Mouse (Mus musculus): ENCODE measurements at regions not wholly inside any gene's neighbourhood (a gene's known extent, or its start where the extent isn't known, plus 50 kb on each side); places are given as distances from the start of the nearest gene placed in this dataset.
A peak's percentile ranks its signal among the peaks of the same experiment; 100 is the strongest.

GRCm38 (mm10) chr9:24833766-24834165 lies 59.7 kb upstream of the Tbx20 start:
- no peak for DNase-seq (ENCODE audit: low spot score)

GRCm38 (mm10) chr9:24848210-24848609 lies 74.1 kb upstream of the Tbx20 start:
- no peak for DNase-seq (ENCODE audit: low spot score)

GRCm38 (mm10) chr9:24859459-24859858 lies 85.4 kb upstream of the Tbx20 start:
- no peak for DNase-seq (ENCODE audit: low spot score)

- no peak for DNase-seq (ENCODE audit: low spot score)
These were observed 92.5 kb upstream of the Tbx20 start for GRCm38 (mm10) chr9:24866390-24867173.

- no peak for DNase-seq (ENCODE audit: low spot score)
These were observed 94.6 kb upstream of the Tbx20 start for GRCm38 (mm10) chr9:24868746-24869145.

- DNase-seq (ENCODE audit: low spot score) = no peak
These were observed 100.5 kb upstream of the Tbx20 start for GRCm38 (mm10) chr9:24874434-24875143.

- no peak for DNase-seq (ENCODE audit: low spot score)
These were observed 104.5 kb upstream of the Tbx20 start for GRCm38 (mm10) chr9:24878384-24879174.

GRCm38 (mm10) chr9:24879662-24880061 lies 105.6 kb upstream of the Tbx20 start:
- DNase-seq (ENCODE audit: low spot score) = no peak

- DNase-seq (ENCODE audit: low spot score) = no peak
These were observed 109.9 kb upstream of the Tbx20 start for GRCm38 (mm10) chr9:24884011-24884410.

GRCm38 (mm10) chr9:24888282-24888681 lies 114.2 kb upstream of the Tbx20 start:
- no peak for DNase-seq (ENCODE audit: low spot score)

- peak; percentile 51 for DNase-seq (ENCODE audit: low spot score)
These were observed 122.6 kb upstream of the Tbx20 start for GRCm38 (mm10) chr9:24896498-24897261.

GRCm38 (mm10) chr9:24899206-24899928 lies 125.3 kb upstream of the Tbx20 start:
- DNase-seq (ENCODE audit: low spot score) = no peak

- DNase-seq (ENCODE audit: low spot score) = no peak
These were observed 129.6 kb upstream of the Tbx20 start for GRCm38 (mm10) chr9:24903706-24904105.

- DNase-seq (ENCODE audit: low spot score) = no peak
These were observed 135.2 kb upstream of the Tbx20 start for GRCm38 (mm10) chr9:24909086-24909979.

- DNase-seq (ENCODE audit: low spot score) = no peak
These were observed 136.6 kb upstream of the Tbx20 start for GRCm38 (mm10) chr9:24910738-24911137.

- DNase-seq (ENCODE audit: low spot score) = no peak
These were observed 145.9 kb upstream of the Tbx20 start for GRCm38 (mm10) chr9:24920031-24920445.

- no peak for DNase-seq (ENCODE audit: low spot score)
These were observed 148.2 kb upstream of the Tbx20 start for GRCm38 (mm10) chr9:24922051-24922860.

- no peak for DNase-seq (ENCODE audit: low spot score)
These were observed 149.4 kb upstream of the Tbx20 start for GRCm38 (mm10) chr9:24923514-24923913.

- DNase-seq (ENCODE audit: low spot score) = peak; percentile 11
These were observed 151.5 kb upstream of the Gm10181 start for GRCm38 (mm10) chr9:24937731-24938130.
